Mouse (Mus musculus): ENCODE data around the gene Tas2r126.
"Not testable (repeated sequence)": the region's sequence is repeated elsewhere in the genome, so short reads cannot be mapped to it uniquely, and the experiment has no call there.

The Tas2r126 gene

DNA sequence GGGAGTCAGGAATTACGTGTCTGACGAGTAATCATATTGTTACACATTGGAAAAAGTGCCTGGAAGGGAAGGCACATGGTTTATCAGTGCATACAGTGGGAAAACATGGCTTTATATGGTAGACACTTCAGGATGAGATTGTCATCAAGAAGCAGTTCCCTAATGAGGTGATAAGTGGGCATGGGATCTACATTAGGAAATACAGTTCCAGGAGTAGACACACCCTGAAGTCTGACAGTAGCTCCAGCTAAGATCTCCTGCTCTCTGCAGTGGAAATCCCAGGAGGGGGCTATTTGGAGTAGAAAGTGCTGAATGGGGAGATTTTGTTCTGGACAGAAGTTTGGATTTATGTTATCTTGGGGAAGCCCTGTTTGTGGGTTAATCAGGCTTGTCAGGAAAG is 7.1 kb downstream of the Tas2r126 start:
- no peak for DNase-seq (ENCODE audit: low read depth, low spot score)
- Histone ChIP-seq H3K27me3 (ENCODE audit: control insufficient read depth, insufficient read depth, low read length, poor library complexity, severe bottlenecking) (no peaks in the 10 kb centered on the region), H3K36me3 (ENCODE audit: control insufficient read depth, insufficient read depth, low read length, poor library complexity, severe bottlenecking) (no peaks in the 10 kb centered on the region)

DNA sequence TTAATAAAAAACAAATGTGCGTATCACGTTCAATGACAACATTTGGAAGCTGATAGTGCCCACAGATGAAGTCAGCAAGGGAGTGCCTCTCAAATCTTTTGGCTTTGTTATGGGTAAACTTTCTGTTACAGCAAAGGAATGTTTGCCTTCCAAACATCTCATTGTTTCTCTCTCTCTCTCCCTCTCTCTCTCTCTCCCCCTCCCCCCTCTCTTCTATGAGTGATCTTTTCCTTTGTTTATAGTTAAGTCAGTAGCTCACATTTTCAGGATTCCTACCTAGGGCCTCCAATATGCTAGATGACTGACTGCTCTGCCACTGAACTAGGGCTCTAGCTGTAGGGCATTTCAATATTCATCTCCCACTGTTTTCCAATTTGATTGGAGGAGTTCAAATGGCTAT is 10.2 kb downstream of the Tas2r126 start:
- Histone ChIP-seq H3K27me3 (ENCODE audit: control insufficient read depth, insufficient read depth, low read length, poor library complexity, severe bottlenecking) (no peaks in the 10 kb centered on the region), H3K36me3 (ENCODE audit: control insufficient read depth, insufficient read depth, low read length, poor library complexity, severe bottlenecking) (no peaks in the 10 kb centered on the region)
- no peak for DNase-seq (ENCODE audit: low read depth, low spot score)

DNA sequence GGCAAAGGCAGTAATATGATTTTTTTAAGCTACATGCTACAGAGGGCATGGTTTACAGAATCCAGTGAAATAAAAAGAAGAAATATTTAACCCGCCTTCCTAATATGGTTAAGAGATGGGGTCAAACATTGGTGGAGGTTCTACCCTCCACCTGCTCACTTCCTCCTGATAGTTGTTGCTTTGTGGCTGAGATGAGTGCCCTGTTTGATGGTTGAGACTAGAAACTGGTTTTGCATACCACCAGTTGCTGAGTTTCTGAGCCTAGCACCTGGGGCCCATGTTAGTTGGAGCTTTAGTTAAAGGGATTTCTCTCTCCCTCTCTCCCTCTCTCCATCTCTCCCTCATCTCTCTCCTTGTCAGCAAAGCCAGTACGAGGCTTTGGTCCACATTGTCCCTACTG is 13.0 kb downstream of the Tas2r126 start:
- no peaks in the 10 kb centered on the region for H3K27me3 ChIP-seq (ENCODE audit: control insufficient read depth, insufficient read depth, low read length, poor library complexity, severe bottlenecking)
- H3K36me3 ChIP-seq (ENCODE audit: control insufficient read depth, insufficient read depth, low read length, poor library complexity, severe bottlenecking): no peaks in the 10 kb centered on the region
- DNase-seq (ENCODE audit: low read depth, low spot score): no peak

DNA sequence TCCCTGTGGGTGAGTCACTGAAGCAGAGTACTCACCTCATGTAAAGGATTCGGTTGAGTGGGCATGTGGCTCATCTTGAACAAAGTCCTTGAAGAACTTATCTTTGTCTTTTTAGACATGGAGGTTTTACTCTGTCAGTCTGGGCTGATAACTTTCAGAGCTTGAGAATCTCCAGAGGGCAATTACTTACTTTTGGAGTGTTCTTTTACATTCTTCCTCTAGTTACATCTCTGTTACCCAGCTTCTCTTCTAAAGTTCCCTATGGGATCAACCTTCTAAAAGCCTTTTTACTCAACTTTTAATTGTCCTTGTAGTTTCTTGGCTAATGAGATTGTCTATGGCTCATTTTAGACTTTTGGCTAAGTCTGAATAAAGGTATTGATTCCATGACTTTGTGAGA is 30.8 kb downstream of the Tas2r126 start, which contains the start of gene Olfr458:
Olfr458 (minus strand) TSS at position 101 of the 400 bp plus-strand sequence.
- DNase-seq (ENCODE audit: low read depth, low spot score): no peak
- no peaks in the 10 kb centered on the region for H3K27me3 ChIP-seq (ENCODE audit: control insufficient read depth, insufficient read depth, low read length, poor library complexity, severe bottlenecking)
- H3K36me3 ChIP-seq (ENCODE audit: control insufficient read depth, insufficient read depth, low read length, poor library complexity, severe bottlenecking): no peaks in the 10 kb centered on the region

DNA sequence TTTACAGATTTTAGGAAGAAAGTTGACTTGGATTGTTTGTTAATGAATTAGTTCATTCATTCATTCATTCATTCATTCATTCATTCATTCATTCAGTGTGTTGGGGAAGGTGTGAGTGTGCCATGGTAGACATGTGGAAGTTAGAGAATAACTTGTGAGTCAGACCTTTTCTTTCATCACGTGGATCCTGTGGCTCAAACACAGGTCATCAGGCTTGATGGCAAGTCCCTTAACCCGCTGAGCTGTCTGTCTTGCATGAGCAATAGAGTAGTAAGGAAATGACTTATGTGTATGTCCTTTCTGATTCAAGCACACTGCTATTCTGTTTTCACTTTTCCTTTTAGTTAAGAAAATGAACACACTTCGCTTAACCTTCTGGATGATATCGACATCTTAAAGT is 36.2 kb downstream of the Tas2r126 start:
- Histone ChIP-seq H3K27me3 (ENCODE audit: control insufficient read depth, insufficient read depth, low read length, poor library complexity, severe bottlenecking) (no peaks in the 10 kb centered on the region), H3K36me3 (ENCODE audit: control insufficient read depth, insufficient read depth, low read length, poor library complexity, severe bottlenecking) (no peaks in the 10 kb centered on the region)
- DNase-seq (ENCODE audit: low read depth, low spot score): no peak

DNA sequence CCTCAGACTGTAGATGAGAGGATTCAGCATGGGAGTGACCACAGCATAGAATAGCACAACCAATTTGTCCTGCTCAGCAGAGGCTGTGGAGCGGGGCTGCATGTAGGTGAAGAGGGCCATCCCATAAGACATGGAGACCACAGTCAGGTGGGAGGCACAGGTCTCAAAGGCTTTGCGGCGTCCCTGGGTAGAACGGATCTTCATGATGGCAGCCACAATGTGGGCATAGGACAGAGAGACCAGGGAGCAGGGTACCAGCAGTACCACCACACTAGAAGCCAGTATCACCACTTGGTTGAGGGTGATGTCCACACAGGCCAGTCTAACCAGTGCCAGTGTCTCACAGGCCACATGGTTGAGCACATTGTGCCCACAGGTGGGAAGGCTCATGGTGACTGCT is 37.0 kb downstream of the Tas2r126 start:
- not testable (repeated sequence) for H3K27me3 ChIP-seq (ENCODE audit: control insufficient read depth, insufficient read depth, low read length, poor library complexity, severe bottlenecking); H3K36me3 ChIP-seq (ENCODE audit: control insufficient read depth, insufficient read depth, low read length, poor library complexity, severe bottlenecking); DNase-seq (ENCODE audit: low read depth, low spot score)

DNA sequence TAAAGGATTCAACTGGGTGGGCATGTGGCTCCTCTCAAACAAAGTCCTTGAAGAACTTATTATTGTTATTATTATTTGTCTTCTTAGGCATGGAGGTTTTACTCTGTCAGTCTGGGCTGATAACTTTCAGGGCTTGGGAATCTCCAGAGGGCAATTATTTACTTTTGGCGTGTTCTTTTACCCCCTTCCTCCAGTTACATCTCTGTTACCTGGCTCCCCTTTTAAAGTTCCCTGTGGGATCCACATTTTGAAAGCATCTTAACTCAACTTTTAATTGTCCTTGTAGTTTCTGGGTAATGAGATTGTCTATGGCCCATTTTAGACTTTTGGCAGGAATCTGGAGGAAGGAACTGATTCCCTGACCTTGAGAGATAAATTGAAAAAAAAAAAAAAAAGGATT is 41.9 kb downstream of the Tas2r126 start, which contains the start of gene Olfr457:
Olfr457 (minus strand) TSS at position 101 of the 400 bp plus-strand sequence.
- no peaks in the 10 kb centered on the region for H3K27me3 ChIP-seq (ENCODE audit: control insufficient read depth, insufficient read depth, low read length, poor library complexity, severe bottlenecking)
- no peak for DNase-seq (ENCODE audit: low read depth, low spot score)

DNA sequence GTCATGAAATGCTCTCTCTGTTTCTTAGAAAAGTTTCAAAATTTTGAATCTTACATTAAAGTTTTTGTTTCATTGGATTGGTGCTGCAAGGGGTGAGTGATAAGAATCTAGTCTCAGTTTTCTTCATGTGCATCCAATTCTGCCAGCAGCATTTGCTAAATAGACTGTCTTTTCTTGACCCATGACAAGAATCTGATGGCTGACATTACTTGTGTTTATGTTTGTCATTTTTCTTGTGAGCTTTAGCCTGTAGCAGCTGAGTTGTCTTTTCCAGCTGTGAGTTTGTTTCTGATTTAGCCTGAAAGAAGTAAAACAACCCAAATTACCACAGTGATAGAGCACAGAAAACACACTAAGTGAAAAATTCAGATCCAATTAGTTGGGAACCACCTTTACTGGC is 50.3 kb downstream of the Tas2r126 start:
- DNase-seq (ENCODE audit: low read depth, low spot score): no peak
- H3K36me3 ChIP-seq (ENCODE audit: control insufficient read depth, insufficient read depth, low read length, poor library complexity, severe bottlenecking): no peaks in the 10 kb centered on the region
- H3K27me3 ChIP-seq (ENCODE audit: control insufficient read depth, insufficient read depth, low read length, poor library complexity, severe bottlenecking): no peaks in the 10 kb centered on the region

More for the DNA sequence above, 41.9 kb downstream of the Tas2r126 start, which contains the start of gene Olfr457:
- H3K36me3 ChIP-seq (ENCODE audit: control insufficient read depth, insufficient read depth, low read length, poor library complexity, severe bottlenecking): no peaks in the 10 kb centered on the region

Data from splenic B cell, adult 2 months (primary cell).